ENCODE assay signal across 8 mouse cellular contexts in genomic region chr17:27839469-27840252, GRCm38 (mm10). TPM values are rescaled to one million over a fixed set of nuclear protein-coding genes. Genes with fewer than 3 reads are reported as not detected.
DNase-seq lines count a peak whose midpoint lies in the region; ATAC-seq lines count a peak whose summit lies in the region.

No protein-coding gene starts in this region.

- ATAC-seq in erythroblast, adult 5-6 weeks (replicated peaks; ENCODE audit: low FRiP score, poor library complexity, severe bottlenecking), result peak; percentile 100
- peak; percentile 97 for ATAC-seq in kidney, embryonic 15.5 days (replicated peaks; ENCODE audit: low FRiP score)
- peak; percentile 100 for ATAC-seq in monocyte, adult 5-6 weeks (replicated peaks; ENCODE audit: insufficient number of reproducible peaks, low FRiP score, low TSS enrichment, poor library complexity, severe bottlenecking)

- peak overlapping the region; percentile 87 for H3K4me3 ChIP-seq in heart, embryonic 10.5 days
- H3K4me3 ChIP-seq in kidney, embryonic 15.5 days (replicated peaks), result peak overlapping the region; percentile 91

- H3K36me3 ChIP-seq in heart, embryonic 10.5 days, result peaks cover 28% of the 10 kb centered on the region
- peaks cover 29% of the 10 kb centered on the region for H3K36me3 ChIP-seq in kidney, embryonic 15.5 days

- H3K9ac ChIP-seq in kidney, embryonic 15.5 days, result peak overlapping the region; percentile 81

- peaks cover 7% of the 10 kb centered on the region; the same call in 1 of the 2 replicates for H3K4me1 ChIP-seq in heart, embryonic 10.5 days
- peaks cover 14% of the 10 kb centered on the region for H3K4me1 ChIP-seq in kidney, embryonic 15.5 days

- DNase-seq in B cell, adult 2 months, result peak; percentile 92 to 94
- DNase-seq in brain, adult 2 months (ENCODE audit: low read depth, low spot score), result peak; percentile 100
- DNase-seq in heart, embryonic 10.5 days (ENCODE audit: low spot score), result peak; percentile 98
- peak; percentile 94 for DNase-seq in liver
- peak; percentile 87 to 93 for DNase-seq in spleen, postnatal 4 days (ENCODE audit: low spot score in 2 of 2)

- 3% methylated on average over 35 of the region's 35 CpGs for WGBS in heart, embryonic 10.5 days
- 1% methylated on average over 35 of the region's 35 CpGs for WGBS in kidney, embryonic 15.5 days

- no peaks in the 10 kb centered on the region for H3K9me3 ChIP-seq in heart, embryonic 10.5 days
- no peaks in the 10 kb centered on the region for H3K9me3 ChIP-seq in kidney, embryonic 15.5 days (replicated peaks)

- no peaks in the 10 kb centered on the region for H3K27me3 ChIP-seq in heart, embryonic 10.5 days (ENCODE audit: insufficient read depth, poor library complexity, severe bottlenecking)
- 0 out of 2 replicates have a peak, but pooled peaks cover 3% of the 10 kb centered on the region for H3K27me3 ChIP-seq in kidney, embryonic 15.5 days

- peak overlapping the region; percentile 87 for H3K27ac ChIP-seq in heart, embryonic 10.5 days
- peak overlapping the region; percentile 62; the same call in 1 of the 2 replicates for H3K27ac ChIP-seq in kidney, embryonic 15.5 days

- peak overlapping the region; percentile 78 for H3K4me2 ChIP-seq in kidney, embryonic 15.5 days

RNA-seq across cellular contexts. Expression of gene Snrpc, which starts 1.7 kb away (rescaled TPM):
- 20.6 and 60.0 TPM in 2 replicates for total RNA-seq in erythroblast, adult 5-6 weeks (2015; ENCODE audit: low replicate concordance)
- total RNA-seq in erythroblast, adult 5-6 weeks (2017; ENCODE audit: low replicate concordance), result 43.8 and 51.5 TPM in 2 replicates
- polyA plus RNA-seq in heart, embryonic 10.5 days (2016; fragmentation: Nextera tagmentation; extraction: Ambion mirVana), result 266 and 331 TPM in 2 replicates
- 330 and 331 TPM in 2 replicates for polyA plus RNA-seq in kidney, embryonic 15.5 days (2015; fragmentation: Nextera tagmentation; extraction: Ambion mirVana)
- total RNA-seq in monocyte, adult 5-6 weeks (2017), result 77.5 to 88.4 TPM (median 81.4 TPM) in 3 replicates

RNA-seq across cellular contexts. Expression of gene Uhrf1bp1, which starts 16.6 kb away (rescaled TPM):
- total RNA-seq in erythroblast, adult 5-6 weeks (2015; ENCODE audit: low replicate concordance), result 3.3 and 4.4 TPM in 2 replicates
- 4.3 and 5.4 TPM in 2 replicates for total RNA-seq in erythroblast, adult 5-6 weeks (2017; ENCODE audit: low replicate concordance)
- polyA plus RNA-seq in heart, embryonic 10.5 days (2016; fragmentation: Nextera tagmentation; extraction: Ambion mirVana), result 5.0 and 6.2 TPM in 2 replicates
- polyA plus RNA-seq in kidney, embryonic 15.5 days (2015; fragmentation: Nextera tagmentation; extraction: Ambion mirVana), result 6.1 and 7.9 TPM in 2 replicates
- total RNA-seq in monocyte, adult 5-6 weeks (2017), result 3.9 to 5.1 TPM (median 4.2 TPM) in 3 replicates

RNA-seq across cellular contexts. Expression of gene D17Wsu92e, which starts 19.2 kb away (rescaled TPM):
- total RNA-seq in erythroblast, adult 5-6 weeks (2015; ENCODE audit: low replicate concordance), result 63.8 and 80.7 TPM in 2 replicates
- total RNA-seq in erythroblast, adult 5-6 weeks (2017; ENCODE audit: low replicate concordance), result 193 and 216 TPM in 2 replicates
- polyA plus RNA-seq in heart, embryonic 10.5 days (2016; fragmentation: Nextera tagmentation; extraction: Ambion mirVana), result 11.9 and 17.2 TPM in 2 replicates
- polyA plus RNA-seq in kidney, embryonic 15.5 days (2015; fragmentation: Nextera tagmentation; extraction: Ambion mirVana), result 16.7 and 16.8 TPM in 2 replicates
- total RNA-seq in monocyte, adult 5-6 weeks (2017), result 146 to 207 TPM (median 171 TPM) in 3 replicates

Comparison
In these comparisons a context has a peak if more than half of its experiments do, and no peak if none do; other contexts are left out.
1. Peak in every context shown above with its lines: DNase-seq, ATAC-seq, H3K4me3 ChIP-seq and H3K27ac ChIP-seq.